Mouse (Mus musculus) hindbrain, postnatal 0 days (tissue): ENCODE results near the gene Fzr1. TPM values are rescaled to one million over a fixed set of nuclear protein-coding genes. Genes with fewer than 3 reads are reported as not detected.

ENCODE experiments used
- ATAC-seq: fragments of 200-750 bp; cut with Nextera tagmentation; 2 replicates; pipeline ENCODE4 v1.8.0; 2017; ENCODE audit warnings: mild to moderate bottlenecking, moderate TSS enrichment, moderate library complexity
- DNase-seq: peaks from one replicate; pipeline ENCODE4 v3.0.0-alpha.2; 2015; ENCODE audit warnings: low spot score
- H3K27ac ChIP-seq: fragments of 300-500 bp; sonication (generic); 2 replicates; pipeline ENCODE4 v1.5.1; 2014; ENCODE audit warnings: mild to moderate bottlenecking
- H3K27me3 ChIP-seq: fragments of 300-500 bp; sonication (generic); 2 replicates; pipeline ENCODE4 v1.6.1; 2014; ENCODE audit warnings: low read length, mixed read lengths; ENCODE audit not compliant: insufficient read depth
- H3K36me3 ChIP-seq: fragments of 300-500 bp; sonication (generic); 2 replicates; pipeline ENCODE4 v1.6.1; 2014; ENCODE audit warnings: low read length, mixed read lengths; ENCODE audit not compliant: insufficient read depth
- H3K4me1 ChIP-seq: fragments of 300-500 bp; sonication (generic); 2 replicates; pipeline ENCODE4 v1.6.1; 2014; ENCODE audit warnings: antibody characterized with exemption, low read length, mixed read lengths; ENCODE audit not compliant: insufficient read depth
- H3K4me2 ChIP-seq: fragments of 300-500 bp; sonication (generic); 2 replicates; pipeline ENCODE4 v1.6.1; 2014; ENCODE audit warnings: low read depth, mild to moderate bottlenecking, low read length, moderate library complexity, mixed read lengths
- H3K4me3 ChIP-seq: fragments of 300-500 bp; sonication (generic); 2 replicates; pipeline ENCODE4 v1.5.1; 2014; ENCODE audit warnings: low read length
- H3K9ac ChIP-seq: fragments of 300-500 bp; sonication (generic); replicated peaks from 2 replicates; pipeline ENCODE4 v1.6.1; 2014; ENCODE audit warnings: mild to moderate bottlenecking, low read length, moderate library complexity, mixed read lengths
- H3K9me3 ChIP-seq: fragments of 300-500 bp; sonication (generic); 2 replicates; pipeline ENCODE4 v1.6.1; 2016; ENCODE audit warnings: low read length, mixed read lengths
- CTCF ChIP-seq: IDR thresholded peaks from 2 replicates; pipeline ENCODE4 v1.5.1; 2016; ENCODE audit warnings: antibody characterized with exemption, control low read depth, low read depth
- WGBS: fragments of 180-500 bp; shearing (Covaris S2); extraction: QIAGEN DNeasy Blood & Tissue Kit; methylation state at CpG from one replicate; pipeline ENCODE4 v1.1.7; 2014; 5-methylcytosine and 5-hydroxymethylcytosine counted together
- microRNA-seq, 2 experiments: library from miRNA; unstranded; fragments of <30 nt; microRNA quantifications; one replicate each; pipeline ENCODE4; 2016
- polyA plus RNA-seq: library from polyadenylated mRNA; unstranded; fragments of >200 nt; fragmentation: Nextera tagmentation; extraction: Ambion mirVana; gene quantifications from 2 replicates; pipeline ENCODE4 v1.2.1, GENCODE M21; 2015
- total RNA-seq: library from RNA; depleted of rRNA; stranded (reverse); fragments of >200 nt; gene quantifications from 2 replicates; pipeline ENCODE4 v1.2.3, GENCODE M21; 2014; rRNA removed

Fzr1 gene
- total and polyA plus RNA-seq, 2 experiments from 2014 or later = 106 to 134 TPM

DNA sequence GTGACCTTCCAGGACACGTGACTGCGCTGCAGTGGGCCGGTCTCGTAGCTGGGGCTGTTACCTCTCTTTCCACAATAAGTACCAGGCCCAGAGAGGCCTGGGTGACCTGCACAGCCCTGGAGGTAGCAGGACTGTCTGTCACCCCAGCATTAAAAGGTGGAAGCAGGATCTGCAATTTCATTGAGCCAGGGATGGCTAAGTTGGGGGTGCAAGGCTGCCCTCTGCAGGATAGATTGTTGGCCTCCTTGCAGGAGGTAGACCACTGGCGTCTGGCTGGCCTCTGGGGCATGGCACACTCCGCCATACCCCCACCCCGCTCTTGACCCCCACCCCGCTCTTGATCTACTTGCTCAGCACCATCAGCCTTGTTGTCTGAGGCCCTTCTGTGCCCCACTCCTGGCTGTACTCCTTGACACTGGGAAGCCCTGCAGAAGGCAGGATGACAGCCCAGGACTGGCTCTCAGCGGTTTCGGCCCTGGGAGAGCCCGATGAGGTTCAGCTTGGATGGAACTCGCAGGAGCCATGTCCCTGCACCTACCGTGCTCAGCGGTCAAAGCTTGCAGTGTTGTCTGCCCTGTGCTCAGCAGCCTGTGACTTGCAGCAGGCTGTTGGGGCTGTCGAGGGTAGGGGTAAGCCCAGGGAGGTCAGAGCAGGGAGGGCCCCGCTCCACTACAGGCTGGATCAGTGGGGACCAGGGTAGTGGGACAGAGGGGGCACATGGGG lies 61.8 kb downstream of the Fzr1 start:
- peak; percentile 63 for TF ChIP-seq CTCF
- DNase-seq (peak; percentile 50), ATAC-seq (no peak)
- Histone ChIP-seq H3K27ac (no peak overlapping the region), H3K27me3 (no peaks in the 10 kb centered on the region), H3K4me2 (no peak overlapping the region), H3K9me3 (no peaks in the 10 kb centered on the region), H3K4me1 (peaks cover 5% of the 10 kb centered on the region; the same call in 1 of the 2 replicates), H3K9ac (no peak overlapping the region), H3K36me3 (peaks cover 53% of the 10 kb centered on the region), H3K4me3 (no peak overlapping the region)
- 44% methylated on average over 15 of the region's 16 CpGs for WGBS

Small RNA genes lying within 50 kb of the gene (microRNA-seq; reads per million reads assigned to microRNA genes)
- 0.72 to 1.4 reads per million in 2 experiments for gene Mir1191b
- 0 to 0.71 reads per million in 2 experiments for gene Mir6913

Other genes with a start within 250 kb of the Fzr1 start
Only the 30 nearest of the 34 such genes appear.
- gene Pias4, start 210.6 kb downstream of the Fzr1 start, total RNA-seq = 33.9 and 46.4 TPM in 2 replicates
- gene Pias4, start 210.6 kb downstream of the Fzr1 start, polyA plus RNA-seq = 32.0 and 33.7 TPM in 2 replicates
- gene Eef2, start 201.9 kb downstream of the Fzr1 start, total RNA-seq = 2,095 and 2,196 TPM in 2 replicates
- gene Eef2, start 201.9 kb downstream of the Fzr1 start, polyA plus RNA-seq = 422 and 434 TPM in 2 replicates
- 69.7 and 80.9 TPM in 2 replicates for gene Dapk3, start 195.5 kb downstream of the Fzr1 start, total RNA-seq
- gene Dapk3, start 195.5 kb downstream of the Fzr1 start, polyA plus RNA-seq = 52.3 and 56.1 TPM in 2 replicates
- not detected in 2 replicates for gene 4930442H23Rik, start 194.7 kb downstream of the Fzr1 start, total RNA-seq
- 0.26 TPM in 1 of 2 replicates, not detected in the other for gene 4930442H23Rik, start 194.7 kb downstream of the Fzr1 start, polyA plus RNA-seq
- 0.31 and 0.58 TPM in 2 replicates for gene Nmrk2, start 176.5 kb downstream of the Fzr1 start, total RNA-seq
- gene Nmrk2, start 176.5 kb downstream of the Fzr1 start, polyA plus RNA-seq = 0.15 and 0.25 TPM in 2 replicates
- gene Atcay, start 147.7 kb downstream of the Fzr1 start, total RNA-seq = 169 and 197 TPM in 2 replicates
- gene Atcay, start 147.7 kb downstream of the Fzr1 start, polyA plus RNA-seq = 66.7 and 70.2 TPM in 2 replicates
- gene Zfr2, start 145.4 kb downstream of the Fzr1 start, total RNA-seq = 64.1 and 89.3 TPM in 2 replicates
- 21.7 and 21.9 TPM in 2 replicates for gene Zfr2, start 145.4 kb downstream of the Fzr1 start, polyA plus RNA-seq
- gene Matk, start 125.6 kb downstream of the Fzr1 start, total RNA-seq = 86.9 and 121 TPM in 2 replicates
- 82.3 and 82.7 TPM in 2 replicates for gene Matk, start 125.6 kb downstream of the Fzr1 start, polyA plus RNA-seq
- gene Mrpl54, start 111.6 kb downstream of the Fzr1 start, total RNA-seq = 106 and 113 TPM in 2 replicates
- 159 and 170 TPM in 2 replicates for gene Mrpl54, start 111.6 kb downstream of the Fzr1 start, polyA plus RNA-seq
- gene Apba3, start 111.6 kb downstream of the Fzr1 start, total RNA-seq = 61.0 and 63.6 TPM in 2 replicates
- gene Apba3, start 111.6 kb downstream of the Fzr1 start, polyA plus RNA-seq = 24.0 and 27.6 TPM in 2 replicates
- 2.9 and 6.0 TPM in 2 replicates for gene Tjp3, start 86.9 kb downstream of the Fzr1 start, total RNA-seq
- 3.9 and 5.2 TPM in 2 replicates for gene Tjp3, start 86.9 kb downstream of the Fzr1 start, polyA plus RNA-seq
- 223 and 242 TPM in 2 replicates for gene Pip5k1c, start 85.6 kb downstream of the Fzr1 start, total RNA-seq
- 97.4 and 108 TPM in 2 replicates for gene Pip5k1c, start 85.6 kb downstream of the Fzr1 start, polyA plus RNA-seq
- 24.3 and 46.2 TPM in 2 replicates for gene Cactin, start 57.4 kb downstream of the Fzr1 start, total RNA-seq
- gene Cactin, start 57.4 kb downstream of the Fzr1 start, polyA plus RNA-seq = 19.6 and 20.2 TPM in 2 replicates
- gene Tbxa2r, start 49.8 kb downstream of the Fzr1 start, total RNA-seq = 2.6 TPM in 2 replicates
- gene Tbxa2r, start 49.8 kb downstream of the Fzr1 start, polyA plus RNA-seq = 4.0 and 4.3 TPM in 2 replicates
- gene Gipc3, start 35.2 kb downstream of the Fzr1 start, total RNA-seq = 0.16 TPM in 1 of 2 replicates, not detected in the other
- gene Gipc3, start 35.2 kb downstream of the Fzr1 start, polyA plus RNA-seq = not detected in 2 replicates
- gene Hmg20b, start 28.0 kb downstream of the Fzr1 start, total RNA-seq = 20.8 and 28.5 TPM in 2 replicates
- 36.8 and 41.1 TPM in 2 replicates for gene Hmg20b, start 28.0 kb downstream of the Fzr1 start, polyA plus RNA-seq
- 34.4 and 38.1 TPM in 2 replicates for gene Mfsd12, start 21.0 kb downstream of the Fzr1 start, total RNA-seq
- 13.6 TPM in 2 replicates for gene Mfsd12, start 21.0 kb downstream of the Fzr1 start, polyA plus RNA-seq
- gene 4930404N11Rik, start 12.7 kb downstream of the Fzr1 start, total RNA-seq = not detected in 2 replicates
- 0.25 and 0.99 TPM in 2 replicates for gene 4930404N11Rik, start 12.7 kb downstream of the Fzr1 start, polyA plus RNA-seq
- 146 TPM in 2 replicates for gene Dohh, start 5.9 kb upstream of the Fzr1 start, total RNA-seq
- gene Dohh, start 5.9 kb upstream of the Fzr1 start, polyA plus RNA-seq = 111 and 114 TPM in 2 replicates
- 2.1 and 3.3 TPM in 2 replicates for gene Gm48551, start 6.0 kb upstream of the Fzr1 start, total RNA-seq
- gene Gm48551, start 6.0 kb upstream of the Fzr1 start, polyA plus RNA-seq = 5.3 and 7.0 TPM in 2 replicates
- gene Gm48552, start 10.5 kb upstream of the Fzr1 start, total RNA-seq = 7.5 TPM in 2 replicates
- gene Gm48552, start 10.5 kb upstream of the Fzr1 start, polyA plus RNA-seq = 2.7 and 4.0 TPM in 2 replicates
- 2.9 and 3.7 TPM in 2 replicates for gene Smim24, start 14.5 kb upstream of the Fzr1 start, total RNA-seq
- 1.4 and 1.7 TPM in 2 replicates for gene Smim24, start 14.5 kb upstream of the Fzr1 start, polyA plus RNA-seq
- 17.2 and 26.5 TPM in 2 replicates for gene Nfic, start 77.1 kb upstream of the Fzr1 start, total RNA-seq
- gene Nfic, start 77.1 kb upstream of the Fzr1 start, polyA plus RNA-seq = 33.8 and 34.6 TPM in 2 replicates
- gene Celf5, start 104.2 kb upstream of the Fzr1 start, total RNA-seq = 93.9 and 128 TPM in 2 replicates
- gene Celf5, start 104.2 kb upstream of the Fzr1 start, polyA plus RNA-seq = 40.1 and 43.2 TPM in 2 replicates
- 124 and 170 TPM in 2 replicates for gene Ncln, start 117.9 kb upstream of the Fzr1 start, total RNA-seq
- 66.3 and 66.5 TPM in 2 replicates for gene Ncln, start 117.9 kb upstream of the Fzr1 start, polyA plus RNA-seq
- 0.40 and 1.3 TPM in 2 replicates for gene S1pr4, start 121.6 kb upstream of the Fzr1 start, total RNA-seq
- 0.38 and 0.40 TPM in 2 replicates for gene S1pr4, start 121.6 kb upstream of the Fzr1 start, polyA plus RNA-seq
- 2.5 and 9.8 TPM in 2 replicates for gene Gna15, start 145.7 kb upstream of the Fzr1 start, total RNA-seq
- gene Gna15, start 145.7 kb upstream of the Fzr1 start, polyA plus RNA-seq = 1.2 and 1.9 TPM in 2 replicates
- gene Gna11, start 166.7 kb upstream of the Fzr1 start, total RNA-seq = 121 and 139 TPM in 2 replicates
- 95.6 and 105 TPM in 2 replicates for gene Gna11, start 166.7 kb upstream of the Fzr1 start, polyA plus RNA-seq
- gene Aes, start 181.0 kb upstream of the Fzr1 start, total RNA-seq = 611 and 635 TPM in 2 replicates
- gene Aes, start 181.0 kb upstream of the Fzr1 start, polyA plus RNA-seq = 803 and 834 TPM in 2 replicates
- 28.8 and 41.8 TPM in 2 replicates for gene Tle2, start 196.0 kb upstream of the Fzr1 start, total RNA-seq
- 43.7 and 45.5 TPM in 2 replicates for gene Tle2, start 196.0 kb upstream of the Fzr1 start, polyA plus RNA-seq